20 mouse cellular contexts compared by ENCODE assay signal in the genomic region with DNA sequence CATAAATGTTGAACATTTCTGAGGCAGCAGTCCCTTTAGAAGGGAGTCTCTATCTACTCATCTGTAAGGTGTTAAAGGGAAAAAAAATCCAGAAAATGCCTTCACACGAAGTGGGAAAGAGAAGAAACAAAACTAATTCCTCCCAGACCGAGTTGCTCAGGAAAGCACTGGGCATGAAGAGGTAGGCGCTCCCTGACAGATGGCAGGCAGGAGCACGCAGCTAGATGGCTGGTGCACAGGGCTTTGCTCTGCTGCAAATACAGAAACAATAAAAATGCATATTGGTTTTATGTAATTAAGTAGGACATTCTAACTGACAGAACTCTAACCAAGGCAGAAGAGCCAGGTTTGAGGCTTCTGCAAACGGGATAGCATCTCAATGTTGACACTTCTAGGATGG. TPM values are rescaled to one million over a fixed set of nuclear protein-coding genes. Genes with fewer than 3 reads are reported as not detected.
A peak's percentile ranks its signal among the peaks of the same experiment; 100 is the strongest.
DNase-seq lines count a peak whose midpoint lies in the region; TF ChIP-seq lines count a peak whose summit lies in the region.
"Had no signal": no experiment of that assay in that cellular context is flagged by ENCODE, and none has a peak within 500 bp of the region (broad histone marks: within the 10 kb centered on the region; RNA-seq: fewer than 3 reads in every experiment).

No protein-coding gene starts in this region.

- TF ChIP-seq CTCF in layer of hippocampus, adult 2 months (conservative IDR thresholded peaks at IDR 0.05) = no peak

- peak; percentile 8 to 25 for DNase-seq in cerebellum, postnatal 36 days
- no peak for DNase-seq in cerebellum, adult 9-11 months
- peak; percentile 28 to 35 for DNase-seq in layer of hippocampus, adult 2 months (ENCODE audit: low spot score in 2 of 2)
- no peak for DNase-seq in layer of hippocampus, postnatal 10 days (ENCODE audit: low spot score in 2 of 2)
- DNase-seq in right cerebral cortex, postnatal 25 days = peak; percentile 27
- DNase-seq in right cerebral cortex, postnatal 10 days (ENCODE audit: low spot score in 2 of 2) = no peak
- peak; percentile 22 to 49 for DNase-seq in right cerebral cortex, postnatal 36 days (ENCODE audit: low spot score in 2 of 2)
- DNase-seq in kidney, postnatal 36 days = no peak
- DNase-seq: adrenal gland, postnatal 14 days; forebrain, postnatal 0 days; gastrocnemius, postnatal 25 days; kidney, adult 18-20 months; thymus, postnatal 36 days had no signal

- H3K4me3 ChIP-seq in layer of hippocampus, adult 2 months = no peak overlapping the region
- H3K4me3 ChIP-seq: embryonic facial prominence, embryonic 15.5 days; heart, embryonic 10.5 days; lung, embryonic 15.5 days; neural tube, embryonic 12.5 days had no signal

- peak overlapping the region; percentile 87 for H3K27ac ChIP-seq in layer of hippocampus, adult 2 months
- H3K27ac ChIP-seq: embryonic facial prominence, embryonic 15.5 days; heart, embryonic 10.5 days; kidney, postnatal 0 days; liver, embryonic 14.5 days; lung, embryonic 15.5 days; macrophage; neural tube, embryonic 12.5 days had no signal

RNA-seq across cellular contexts. Expression of a gene that starts 42.0 kb away (rescaled TPM):
- 10 to 100 TPM; 66.4 to 73.8 TPM for total RNA-seq in layer of hippocampus, adult 2 months (2021)
- 10 to 100 TPM; 38.9 to 44.9 TPM for total RNA-seq in layer of hippocampus, postnatal 10 days (2021)

Comparison
In these comparisons a context has a peak if more than half of its experiments do, and no peak if none do; other contexts are left out.
1. DNase-seq: peak in cerebellum, postnatal 36 days (2 of 2), layer of hippocampus, adult 2 months (2 of 2), right cerebral cortex, postnatal 25 days (single experiment) and right cerebral cortex, postnatal 36 days (2 of 2); none in cerebellum, adult 9-11 months (single experiment), layer of hippocampus, postnatal 10 days (0 of 2), right cerebral cortex, postnatal 10 days (0 of 2) and kidney, postnatal 36 days (0 of 2).